Mouse (Mus musculus): ENCODE data around the gene Mrpl28.

- TF ChIP-seq CTCF (IDR thresholded peaks at IDR 0.05) (peak; percentile 79), POLR2A (IDR thresholded peaks at IDR 0.05; ENCODE audit: insufficient read depth, low read depth, low read length) (peak; percentile 36; the same call in 1 of the 2 replicates), EP300 (IDR thresholded peaks at IDR 0.05; ENCODE audit: insufficient read depth, low read depth, low read length) (no peak)
Observed at GRCm38 (mm10) chr17:26138239-26138836, 15.0 kb downstream of the Mrpl28 start, which contains the start of gene Axin1.
